Mouse (Mus musculus): ENCODE results near the gene Ppp2r5e. TPM values are rescaled to one million over a fixed set of nuclear protein-coding genes. Genes with fewer than 3 reads are reported as not detected.
"Not testable (repeated sequence)": the region's sequence is repeated elsewhere in the genome, so short reads cannot be mapped to it uniquely, and the experiment has no call there.

Ppp2r5e gene
- polyA plus RNA-seq, 1 experiment: 22.2 TPM

DNA sequence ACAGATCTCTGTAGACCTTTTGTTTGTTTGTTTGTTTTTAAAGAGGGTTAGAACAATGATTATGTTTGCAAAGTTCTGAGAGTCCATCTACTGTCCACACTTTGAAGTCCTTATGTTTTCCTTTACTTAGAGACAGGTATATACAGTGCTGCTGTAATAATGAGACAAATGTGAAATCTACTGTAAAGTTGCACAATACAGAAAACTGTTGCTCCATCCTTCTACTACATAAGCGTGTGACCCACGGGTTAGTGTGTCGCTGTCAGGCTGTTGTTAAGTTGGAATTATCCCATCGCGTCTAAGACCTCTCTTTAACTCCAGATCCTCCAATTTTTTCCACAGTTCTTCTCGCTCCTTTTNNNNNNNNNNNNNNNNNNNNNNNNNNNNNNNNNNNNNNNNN, 142.6 kb downstream of the Ppp2r5e start:
- H3K27ac ChIP-seq (ENCODE audit: control insufficient read depth, insufficient read depth, low read length): no peak overlapping the region
- no peaks in the 10 kb centered on the region for H3K27me3 ChIP-seq (ENCODE audit: control insufficient read depth, insufficient read depth, low read length)
- 96% methylated on average over 6 of the region's 6 CpGs for WGBS
- TF ChIP-seq POLR2A (IDR thresholded peaks at IDR 0.05; ENCODE audit: control insufficient read depth, extremely low read depth, insufficient read depth, low read length, poor library complexity) (no peak), CTCF (IDR thresholded peaks at IDR 0.05; ENCODE audit: borderline replicate concordance, control insufficient read depth, extremely low read depth, insufficient read depth, low read length, poor library complexity) (no peak)
- H3K4me3 ChIP-seq (ENCODE audit: control insufficient read depth, insufficient read depth, low read length): no peak overlapping the region
- no peak for DNase-seq
- H3K4me1 ChIP-seq (replicated peaks; ENCODE audit: control insufficient read depth, insufficient read depth, low read length): peaks cover 17% of the 10 kb centered on the region
- peaks cover 15% of the 10 kb centered on the region for H3K36me3 ChIP-seq (ENCODE audit: control insufficient read depth, insufficient read depth, low read length)

GRCm38 (mm10) chr12:75453027-75453426, 143.0 kb downstream of the Ppp2r5e start:
- no peak overlapping the region for H3K4me3 ChIP-seq (ENCODE audit: control insufficient read depth, insufficient read depth, low read length)
- TF ChIP-seq CTCF (IDR thresholded peaks at IDR 0.05; ENCODE audit: borderline replicate concordance, control insufficient read depth, extremely low read depth, insufficient read depth, low read length, poor library complexity): no peak
- no peak for TF ChIP-seq POLR2A (IDR thresholded peaks at IDR 0.05; ENCODE audit: control insufficient read depth, extremely low read depth, insufficient read depth, low read length, poor library complexity)
- 93% methylated on average over 4 of the region's 4 CpGs for WGBS
- peaks cover 17% of the 10 kb centered on the region for H3K4me1 ChIP-seq (replicated peaks; ENCODE audit: control insufficient read depth, insufficient read depth, low read length)
- H3K36me3 ChIP-seq (ENCODE audit: control insufficient read depth, insufficient read depth, low read length): peaks cover 11% of the 10 kb centered on the region
- H3K27me3 ChIP-seq (ENCODE audit: control insufficient read depth, insufficient read depth, low read length): no peaks in the 10 kb centered on the region
- DNase-seq: no peak
- no peak overlapping the region for H3K27ac ChIP-seq (ENCODE audit: control insufficient read depth, insufficient read depth, low read length)

- WGBS: 99% methylated on average over 8 of the region's 8 CpGs
- TF ChIP-seq POLR2A (IDR thresholded peaks at IDR 0.05; ENCODE audit: control insufficient read depth, extremely low read depth, insufficient read depth, low read length, poor library complexity): no peak
- TF ChIP-seq CTCF (IDR thresholded peaks at IDR 0.05; ENCODE audit: borderline replicate concordance, control insufficient read depth, extremely low read depth, insufficient read depth, low read length, poor library complexity): no peak
- H3K27ac ChIP-seq (ENCODE audit: control insufficient read depth, insufficient read depth, low read length): peak overlapping the region; percentile 65
- H3K4me1 ChIP-seq (replicated peaks; ENCODE audit: control insufficient read depth, insufficient read depth, low read length): peaks cover 17% of the 10 kb centered on the region
- no peak for DNase-seq
- H3K36me3 ChIP-seq (ENCODE audit: control insufficient read depth, insufficient read depth, low read length): peaks cover 11% of the 10 kb centered on the region
- no peaks in the 10 kb centered on the region for H3K27me3 ChIP-seq (ENCODE audit: control insufficient read depth, insufficient read depth, low read length)
- no peak overlapping the region for H3K4me3 ChIP-seq (ENCODE audit: control insufficient read depth, insufficient read depth, low read length)
Observed at GRCm38 (mm10) chr12:75450592-75450991, 145.5 kb downstream of the Ppp2r5e start.

DNA sequence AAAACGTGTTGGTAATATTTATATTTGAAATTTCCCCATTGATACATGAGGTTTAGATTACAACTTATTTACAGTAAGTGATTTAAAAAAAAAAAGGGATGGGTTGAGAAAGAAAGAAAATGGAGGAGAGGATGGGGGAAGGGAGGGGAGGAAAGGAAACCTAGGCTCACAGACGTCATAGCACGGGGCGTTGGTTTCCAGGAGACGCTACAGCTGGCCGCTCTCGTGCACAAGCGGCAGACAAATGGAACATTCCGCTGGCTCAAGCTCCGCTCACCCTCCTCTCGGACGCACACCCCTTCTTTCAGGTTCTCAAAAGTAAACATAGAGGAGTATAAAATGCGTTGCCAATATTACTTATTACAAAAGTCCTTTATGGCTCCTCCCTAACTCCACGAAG, 146.0 kb downstream of the Ppp2r5e start:
- Histone ChIP-seq H3K4me1 (replicated peaks; ENCODE audit: control insufficient read depth, insufficient read depth, low read length) (peaks cover 17% of the 10 kb centered on the region), H3K27ac (ENCODE audit: control insufficient read depth, insufficient read depth, low read length) (peak overlapping the region; percentile 93), H3K27me3 (ENCODE audit: control insufficient read depth, insufficient read depth, low read length) (no peaks in the 10 kb centered on the region), H3K4me3 (ENCODE audit: control insufficient read depth, insufficient read depth, low read length) (no peak overlapping the region), H3K36me3 (ENCODE audit: control insufficient read depth, insufficient read depth, low read length) (peaks cover 11% of the 10 kb centered on the region)
- TF ChIP-seq CTCF (IDR thresholded peaks at IDR 0.05; ENCODE audit: borderline replicate concordance, control insufficient read depth, extremely low read depth, insufficient read depth, low read length, poor library complexity): no peak
- TF ChIP-seq POLR2A (IDR thresholded peaks at IDR 0.05; ENCODE audit: control insufficient read depth, extremely low read depth, insufficient read depth, low read length, poor library complexity): no peak
- WGBS: 42% methylated on average over 14 of the region's 14 CpGs
- peak; percentile 30 for DNase-seq

- Histone ChIP-seq H3K27me3 (ENCODE audit: control insufficient read depth, insufficient read depth, low read length) (no peaks in the 10 kb centered on the region), H3K4me3 (ENCODE audit: control insufficient read depth, insufficient read depth, low read length) (no peak overlapping the region), H3K36me3 (ENCODE audit: control insufficient read depth, insufficient read depth, low read length) (peaks cover 11% of the 10 kb centered on the region), H3K27ac (ENCODE audit: control insufficient read depth, insufficient read depth, low read length) (peak overlapping the region; percentile 93), H3K4me1 (replicated peaks; ENCODE audit: control insufficient read depth, insufficient read depth, low read length) (peaks cover 17% of the 10 kb centered on the region)
- under 1% methylated on average over 6 of the region's 6 CpGs for WGBS
- DNase-seq: peak; percentile 56
- TF ChIP-seq POLR2A (IDR thresholded peaks at IDR 0.05; ENCODE audit: control insufficient read depth, extremely low read depth, insufficient read depth, low read length, poor library complexity) (no peak), CTCF (IDR thresholded peaks at IDR 0.05; ENCODE audit: borderline replicate concordance, control insufficient read depth, extremely low read depth, insufficient read depth, low read length, poor library complexity) (no peak)
Observed at GRCm38 (mm10) chr12:75449475-75449966, 146.5 kb downstream of the Ppp2r5e start.

GRCm38 (mm10) chr12:75448921-75449320, 147.1 kb downstream of the Ppp2r5e start:
- Histone ChIP-seq H3K36me3 (ENCODE audit: control insufficient read depth, insufficient read depth, low read length) (peaks cover 11% of the 10 kb centered on the region), H3K4me3 (ENCODE audit: control insufficient read depth, insufficient read depth, low read length) (no peak overlapping the region), H3K27me3 (ENCODE audit: control insufficient read depth, insufficient read depth, low read length) (no peaks in the 10 kb centered on the region), H3K4me1 (replicated peaks; ENCODE audit: control insufficient read depth, insufficient read depth, low read length) (peaks cover 22% of the 10 kb centered on the region), H3K27ac (ENCODE audit: control insufficient read depth, insufficient read depth, low read length) (peak overlapping the region; percentile 87)
- peak; percentile 25 for DNase-seq
- no peak for TF ChIP-seq CTCF (IDR thresholded peaks at IDR 0.05; ENCODE audit: borderline replicate concordance, control insufficient read depth, extremely low read depth, insufficient read depth, low read length, poor library complexity)
- TF ChIP-seq POLR2A (IDR thresholded peaks at IDR 0.05; ENCODE audit: control insufficient read depth, extremely low read depth, insufficient read depth, low read length, poor library complexity): no peak
- 49% methylated on average over 5 of the region's 5 CpGs for WGBS

GRCm38 (mm10) chr12:75446245-75446644, 149.8 kb downstream of the Ppp2r5e start:
- Histone ChIP-seq H3K36me3 (ENCODE audit: control insufficient read depth, insufficient read depth, low read length) (no peaks in the 10 kb centered on the region), H3K4me3 (ENCODE audit: control insufficient read depth, insufficient read depth, low read length) (no peak overlapping the region), H3K27ac (ENCODE audit: control insufficient read depth, insufficient read depth, low read length) (no peak overlapping the region), H3K4me1 (replicated peaks; ENCODE audit: control insufficient read depth, insufficient read depth, low read length) (peaks cover 28% of the 10 kb centered on the region), H3K27me3 (ENCODE audit: control insufficient read depth, insufficient read depth, low read length) (no peaks in the 10 kb centered on the region)
- 85% methylated on average over 7 of the region's 7 CpGs for WGBS
- no peak for DNase-seq
- no peak for TF ChIP-seq CTCF (IDR thresholded peaks at IDR 0.05; ENCODE audit: borderline replicate concordance, control insufficient read depth, extremely low read depth, insufficient read depth, low read length, poor library complexity)
- no peak for TF ChIP-seq POLR2A (IDR thresholded peaks at IDR 0.05; ENCODE audit: control insufficient read depth, extremely low read depth, insufficient read depth, low read length, poor library complexity)

DNA sequence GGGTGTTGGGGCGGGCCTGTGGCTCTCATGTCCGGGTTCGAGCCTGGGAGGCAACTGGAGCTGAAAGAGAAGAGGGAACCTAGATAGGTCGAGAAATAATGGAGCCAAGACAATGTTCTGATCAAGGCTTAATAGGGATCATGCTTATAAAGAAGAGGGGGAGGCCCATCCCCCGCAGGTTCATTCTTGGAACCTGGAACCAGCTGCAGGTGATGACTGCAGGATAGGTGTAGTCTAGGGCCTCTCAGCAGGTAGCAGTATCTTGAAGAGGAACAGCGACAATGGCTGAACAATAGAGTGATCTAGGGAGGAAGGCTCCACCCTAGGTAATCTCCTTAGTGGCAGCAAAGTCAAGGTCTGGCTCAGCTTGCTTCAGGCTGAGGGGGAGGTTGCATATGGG, 163.6 kb downstream of the Ppp2r5e start:
- 94% methylated on average over 6 of the region's 6 CpGs for WGBS
- not testable (repeated sequence) for DNase-seq; H3K4me3 ChIP-seq (ENCODE audit: control insufficient read depth, insufficient read depth, low read length); H3K4me1 ChIP-seq (replicated peaks; ENCODE audit: control insufficient read depth, insufficient read depth, low read length); H3K27ac ChIP-seq (ENCODE audit: control insufficient read depth, insufficient read depth, low read length); H3K27me3 ChIP-seq (ENCODE audit: control insufficient read depth, insufficient read depth, low read length); H3K36me3 ChIP-seq (ENCODE audit: control insufficient read depth, insufficient read depth, low read length)

All from thymus, adult 2 months (tissue).